Mouse (Mus musculus) liver, embryonic 15.5 days (tissue): ENCODE data around the gene Zfp951. TPM values are rescaled to one million over a fixed set of nuclear protein-coding genes. Genes with fewer than 3 reads are reported as not detected.
"Not testable (repeated sequence)": the region's sequence is repeated elsewhere in the genome, so short reads cannot be mapped to it uniquely, and the experiment has no call there.

Experiments
- ATAC-seq: fragments of 200-750 bp; cut with Nextera tagmentation; 2 replicates; pipeline ENCODE4 v1.8.0; 2017; ENCODE audit warnings: moderate number of reproducible peaks, mild to moderate bottlenecking, moderate library complexity; ENCODE audit not compliant: insufficient read depth
- H3K27ac ChIP-seq: fragments of 300-500 bp; sonication (generic); replicated peaks from 2 replicates; pipeline ENCODE4 v1.5.1; 2015; ENCODE audit warnings: mild to moderate bottlenecking, inconsistent platforms
- H3K27me3 ChIP-seq: fragments of 300-500 bp; sonication (generic); 2 replicates; pipeline ENCODE4 v1.6.1; 2015; ENCODE audit warnings: mild to moderate bottlenecking, inconsistent platforms
- H3K36me3 ChIP-seq: fragments of 300-500 bp; sonication (generic); replicated peaks from 2 replicates; pipeline ENCODE4 v1.6.1; 2015; ENCODE audit warnings: moderate library complexity, mild to moderate bottlenecking, inconsistent platforms
- H3K4me1 ChIP-seq: fragments of 300-500 bp; sonication (generic); replicated peaks from 2 replicates; pipeline ENCODE4 v1.6.1; 2015; ENCODE audit warnings: inconsistent platforms
- H3K4me2 ChIP-seq: fragments of 300-500 bp; sonication (generic); 2 replicates; pipeline ENCODE4 v1.6.1; 2015; ENCODE audit warnings: moderate library complexity, mild to moderate bottlenecking, inconsistent platforms
- H3K4me3 ChIP-seq: fragments of 300-500 bp; sonication (generic); replicated peaks from 2 replicates; pipeline ENCODE4 v1.5.1; 2015; ENCODE audit warnings: mild to moderate bottlenecking, inconsistent platforms
- H3K9ac ChIP-seq: fragments of 300-500 bp; sonication (generic); 2 replicates; pipeline ENCODE4 v1.6.1; 2015; ENCODE audit warnings: moderate library complexity, mild to moderate bottlenecking, inconsistent platforms
- H3K9me3 ChIP-seq: fragments of 300-500 bp; sonication (generic); replicated peaks from 2 replicates; pipeline ENCODE4 v1.6.1; 2016; ENCODE audit warnings: inconsistent platforms
- WGBS: fragments of 180-500 bp; shearing (Covaris S2); methylation state at CpG from one replicate; pipeline ENCODE4 v1.1.7; 2015; ENCODE audit warnings: mixed read lengths; ENCODE audit not compliant: insufficient replicate concordance; 5-methylcytosine and 5-hydroxymethylcytosine counted together
- polyA plus RNA-seq: library from polyadenylated mRNA; unstranded; fragments of >200 nt; fragmentation: Nextera tagmentation; extraction: Ambion mirVana; gene quantifications from 2 replicates; pipeline ENCODE4 v1.2.1, GENCODE M21; 2015

Gene Zfp951
- 1.0 and 1.1 TPM in 2 replicates for polyA plus RNA-seq

DNA sequence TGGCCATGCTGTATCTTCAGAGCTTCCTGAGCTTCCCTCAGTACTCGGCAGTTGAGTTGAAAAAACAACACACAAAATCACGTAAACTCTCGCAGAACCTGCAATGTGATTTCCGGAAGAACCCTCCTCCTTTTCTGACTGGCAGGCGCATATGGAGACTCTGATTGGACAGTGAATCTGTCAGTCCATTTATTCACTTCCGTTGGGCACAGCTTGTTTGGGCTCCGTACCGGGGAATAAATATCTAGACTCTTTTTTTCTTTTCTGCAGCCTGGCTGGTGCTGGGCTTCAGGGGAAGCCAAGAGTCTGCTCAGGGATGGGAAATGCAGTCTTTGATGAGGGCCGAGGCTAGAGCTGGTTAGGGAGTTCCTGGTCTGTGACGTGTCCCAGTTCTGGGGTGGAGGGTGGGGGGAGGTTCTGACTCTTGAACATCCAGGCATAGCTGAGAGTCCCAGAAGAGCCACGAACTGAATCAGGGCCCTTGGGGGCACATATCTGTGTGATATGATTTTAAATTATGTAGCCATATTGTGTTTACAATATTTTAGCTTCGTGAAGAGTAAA is at the start of gene Zfp951:
Gene Zfp951, minus strand, starts transcription at position 109 of the 564 bp plus-strand sequence.
- H3K27ac ChIP-seq, H3K36me3 ChIP-seq, H3K4me1 ChIP-seq, H3K9me3 ChIP-seq, H3K27me3 ChIP-seq, H3K9ac ChIP-seq: not testable (repeated sequence)
- peak; percentile 89 for ATAC-seq
- Histone ChIP-seq H3K4me2 (peak within 1 kb of the TSS; percentile 29), H3K4me3 (peak within 1 kb of the TSS; percentile 45)
- 22% methylated on average over 11 of the region's 12 CpGs for WGBS

DNA sequence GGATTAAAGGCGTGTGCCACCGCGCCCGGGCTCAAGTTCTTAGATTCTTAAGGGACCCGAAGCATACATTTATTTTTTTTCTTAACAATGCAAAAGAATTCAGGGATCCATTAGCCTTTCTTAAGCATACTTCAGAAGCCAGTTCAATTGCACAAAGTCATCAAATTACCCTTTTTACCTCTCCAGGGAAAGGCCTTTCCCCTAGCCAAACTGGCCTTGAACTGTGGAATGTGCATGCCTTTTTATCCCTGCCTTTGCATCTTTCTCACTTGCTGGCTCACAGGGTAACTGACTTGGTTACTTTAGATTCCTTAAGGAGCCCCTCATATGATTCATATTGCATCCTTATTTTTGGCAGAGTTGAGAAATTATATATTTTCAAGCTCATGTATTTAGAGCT is 46.7 kb upstream of the Zfp951 start:
- not testable (repeated sequence) for H3K27ac ChIP-seq, H3K4me2 ChIP-seq, H3K4me1 ChIP-seq, H3K4me3 ChIP-seq, H3K27me3 ChIP-seq, H3K9me3 ChIP-seq, ATAC-seq, H3K9ac ChIP-seq, H3K36me3 ChIP-seq
- 67% methylated on average over 5 of the region's 5 CpGs for WGBS

DNA sequence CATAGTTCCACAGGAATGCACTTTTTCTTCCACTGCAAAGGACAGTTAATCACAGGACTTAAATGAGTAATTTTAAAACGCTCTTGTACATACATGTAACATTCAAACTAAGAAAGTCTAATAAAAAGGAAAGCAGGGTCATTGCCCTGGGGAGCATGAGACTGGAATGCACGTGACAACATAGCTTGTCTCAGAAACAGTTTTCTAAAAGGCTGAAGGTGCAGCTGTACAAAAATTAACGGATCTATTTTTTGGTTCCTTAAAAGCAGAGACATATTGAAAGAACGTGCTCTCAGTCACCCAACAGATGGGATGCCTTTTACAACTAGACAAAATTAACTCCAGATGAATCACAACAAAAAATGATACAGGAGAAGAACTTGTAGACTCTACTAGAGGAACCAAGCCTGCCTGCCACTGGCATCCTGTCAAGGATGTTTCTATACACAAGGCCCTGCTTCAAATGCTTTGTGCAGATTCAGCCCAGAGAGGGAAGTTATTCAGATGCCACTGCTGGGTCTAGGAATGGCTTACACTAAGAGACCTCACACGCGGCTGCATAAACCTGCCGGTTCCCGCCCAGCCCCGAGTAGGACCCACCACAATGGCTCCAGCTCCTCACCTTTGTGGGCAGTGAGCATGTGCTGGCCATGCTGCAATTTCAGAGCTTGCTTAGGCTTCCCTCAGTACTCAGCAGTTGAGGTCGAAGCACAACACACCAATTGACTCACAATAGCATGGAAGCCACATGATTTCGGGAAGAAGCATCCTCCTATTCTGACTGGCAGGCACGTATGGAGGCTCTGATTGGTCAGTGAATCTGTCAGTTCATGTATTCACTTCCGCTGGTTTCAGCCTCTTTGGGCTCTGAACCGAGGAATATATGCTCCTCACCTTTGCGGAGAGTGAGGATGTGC is 567 bp downstream of the Zfp951 start:
- ATAC-seq: peak; percentile 79
- H3K36me3 ChIP-seq, H3K27ac ChIP-seq, H3K4me1 ChIP-seq, H3K9me3 ChIP-seq, H3K9ac ChIP-seq, H3K27me3 ChIP-seq: not testable (repeated sequence)
- 32% methylated on average over 10 of the region's 15 CpGs for WGBS
- Histone ChIP-seq H3K4me2 (peak overlapping the region; percentile 29), H3K4me3 (peak overlapping the region; percentile 45)

DNA sequence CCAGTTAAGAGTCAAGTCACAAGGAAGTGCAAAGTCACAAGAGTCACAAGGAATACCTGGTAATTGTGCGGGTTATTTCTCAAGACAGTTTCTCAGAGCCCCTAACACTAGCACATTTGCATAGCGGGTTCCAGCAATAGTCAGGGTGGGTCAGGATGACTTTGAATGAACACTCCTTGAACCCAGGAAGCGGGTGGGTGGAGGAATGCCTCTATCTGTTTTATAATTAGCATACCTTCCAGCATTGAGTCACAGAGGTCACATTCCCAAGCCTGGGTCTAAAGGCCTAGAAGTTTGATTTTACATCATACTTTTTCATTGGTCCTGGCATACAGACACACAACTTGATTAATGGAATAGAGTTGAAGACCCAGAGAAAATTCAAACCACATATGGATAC is 5.3 kb downstream of the Zfp951 start:
- ATAC-seq, H3K4me2 ChIP-seq, H3K9ac ChIP-seq, H3K4me3 ChIP-seq, H3K27me3 ChIP-seq, H3K9me3 ChIP-seq, H3K4me1 ChIP-seq, H3K36me3 ChIP-seq, H3K27ac ChIP-seq: not testable (repeated sequence)
- WGBS: 69% methylated on average over 3 of the region's 3 CpGs

DNA sequence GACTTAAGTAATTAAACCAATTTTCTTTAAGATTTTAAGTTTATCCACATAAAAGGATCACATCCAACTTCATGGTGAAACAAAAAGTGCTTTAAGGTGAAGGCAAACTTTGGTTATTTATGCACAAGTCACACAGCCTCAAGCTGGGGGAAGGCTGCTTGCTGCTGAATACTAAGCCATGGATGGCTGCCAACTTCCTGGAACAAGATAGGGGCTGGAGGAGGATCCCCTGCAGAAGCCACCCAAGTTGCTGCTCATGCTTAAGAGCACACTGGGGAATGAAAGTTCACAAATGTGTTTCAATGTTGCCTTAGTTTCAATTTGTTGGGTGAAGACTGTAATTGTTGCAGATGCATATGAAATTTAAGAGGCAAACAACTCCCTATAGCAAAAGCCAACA is 26.5 kb downstream of the Zfp951 start:
- H3K27me3 ChIP-seq: no peaks in the 10 kb centered on the region
- no peaks in the 10 kb centered on the region for H3K36me3 ChIP-seq
- no peak for ATAC-seq
- no peak overlapping the region for H3K4me2 ChIP-seq
- H3K4me1 ChIP-seq: no peaks in the 10 kb centered on the region
- H3K27ac ChIP-seq: no peak overlapping the region
- H3K9ac ChIP-seq: no peak overlapping the region
- H3K9me3 ChIP-seq: 0 out of 2 replicates have a peak, but pooled peaks cover 3% of the 10 kb centered on the region
- no peak overlapping the region for H3K4me3 ChIP-seq

DNA sequence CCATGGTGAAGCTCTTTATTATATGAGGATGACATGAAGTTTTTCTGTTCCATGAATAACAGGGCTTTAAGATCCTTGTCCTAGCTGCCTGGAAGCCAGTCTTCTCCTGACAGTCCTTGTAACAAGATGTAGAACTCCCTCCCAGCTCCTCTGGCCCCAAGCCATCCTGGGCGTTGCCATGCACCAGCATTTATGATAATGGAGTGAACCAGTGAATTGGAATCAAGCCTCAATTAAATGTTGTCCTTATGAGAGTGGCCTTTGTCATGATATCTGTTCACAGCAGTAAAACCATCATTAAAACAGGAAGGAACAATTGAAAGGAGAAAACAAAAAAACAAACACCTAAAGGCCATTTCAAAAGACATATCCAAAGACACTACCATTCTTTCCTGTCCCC is 30.3 kb downstream of the Zfp951 start:
- no peak for ATAC-seq
- Histone ChIP-seq H3K27me3 (no peaks in the 10 kb centered on the region), H3K27ac (no peak overlapping the region), H3K9me3 (no peaks in the 10 kb centered on the region; the same call in 1 of the 2 replicates), H3K4me1 (no peaks in the 10 kb centered on the region), H3K4me3 (no peak overlapping the region), H3K9ac (no peak overlapping the region), H3K36me3 (no peaks in the 10 kb centered on the region), H3K4me2 (no peak overlapping the region)
- WGBS: 50% methylated on average over 1 of the region's 1 CpGs

DNA sequence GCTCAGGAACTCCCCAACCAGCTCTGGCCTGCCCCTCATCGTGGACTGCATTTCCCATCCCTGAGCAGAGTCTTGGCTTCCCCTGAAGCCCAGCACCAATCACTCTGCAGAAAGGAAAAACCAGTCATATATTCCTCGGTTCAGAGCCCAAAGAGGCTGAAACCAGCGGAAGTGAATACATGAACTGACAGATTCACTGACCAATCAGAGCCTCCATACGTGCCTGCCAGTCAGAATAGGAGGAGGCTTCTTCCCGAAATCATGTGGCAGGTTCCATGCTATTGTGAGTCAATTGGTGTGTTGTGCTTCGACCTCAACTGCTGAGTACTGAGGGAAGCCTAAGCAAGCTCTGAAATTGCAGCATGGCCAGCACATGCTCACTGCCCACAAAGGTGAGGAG is 89.7 kb downstream of the Zfp951 start:
- not testable (repeated sequence) for ATAC-seq, H3K27ac ChIP-seq, H3K4me3 ChIP-seq, H3K9me3 ChIP-seq, H3K27me3 ChIP-seq, H3K4me2 ChIP-seq, H3K9ac ChIP-seq, H3K36me3 ChIP-seq, H3K4me1 ChIP-seq
- WGBS: 59% methylated on average over 6 of the region's 6 CpGs

Other genes starting within 250 kb of the Zfp951 start
- 4.3 and 4.8 TPM in 2 replicates for gene Abcg3, start 122.6 kb upstream of the Zfp951 start, polyA plus RNA-seq